Mouse (Mus musculus): ENCODE measurements around the gene 2210407C18Rik.

The 2210407C18Rik gene

DNA sequence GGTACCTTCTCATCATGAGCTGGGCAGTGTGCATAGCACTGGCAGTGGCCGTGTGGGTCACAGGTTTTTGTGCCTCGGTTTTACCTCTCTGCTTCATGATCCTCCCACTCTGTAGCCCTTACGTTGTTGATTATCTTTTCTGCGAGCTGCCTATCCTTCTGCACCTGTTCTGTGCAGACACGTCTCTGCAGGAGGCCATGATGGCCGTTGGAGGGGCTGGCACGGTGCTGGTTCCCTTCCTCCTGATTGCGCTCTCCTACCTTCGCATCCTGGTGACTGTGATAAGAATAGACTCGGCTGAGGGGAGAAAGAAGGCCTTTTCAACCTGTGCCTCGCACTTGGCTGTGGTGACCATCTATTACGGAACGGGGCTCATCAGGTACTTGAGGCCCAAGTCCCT lies 18.0 kb downstream of the 2210407C18Rik start:
- DNase-seq: no peak

DNA sequence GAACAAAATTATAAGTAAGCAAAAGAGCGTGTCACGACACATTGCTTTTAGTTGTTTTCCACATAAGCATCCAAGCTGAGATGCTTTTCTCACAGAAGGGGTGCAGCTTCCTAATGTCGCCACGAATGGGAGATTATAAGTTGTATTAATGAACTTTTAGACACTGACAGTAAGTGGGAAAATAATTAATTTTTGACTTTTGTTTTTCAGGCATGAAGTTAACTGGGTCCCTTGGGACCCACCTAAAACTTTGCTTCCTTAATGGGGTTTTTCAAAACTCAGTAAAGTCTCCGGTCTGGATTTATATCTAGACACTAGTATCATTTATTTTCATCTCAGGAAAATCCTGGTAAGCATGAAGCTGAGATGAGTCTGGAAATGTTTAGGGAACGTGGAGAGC lies 21.1 kb downstream of the 2210407C18Rik start, which contains the start of gene Olfr324:
Gene Olfr324 (plus strand): TSS at position 301 of the 400 bp plus-strand sequence.
- no peak for DNase-seq

DNA sequence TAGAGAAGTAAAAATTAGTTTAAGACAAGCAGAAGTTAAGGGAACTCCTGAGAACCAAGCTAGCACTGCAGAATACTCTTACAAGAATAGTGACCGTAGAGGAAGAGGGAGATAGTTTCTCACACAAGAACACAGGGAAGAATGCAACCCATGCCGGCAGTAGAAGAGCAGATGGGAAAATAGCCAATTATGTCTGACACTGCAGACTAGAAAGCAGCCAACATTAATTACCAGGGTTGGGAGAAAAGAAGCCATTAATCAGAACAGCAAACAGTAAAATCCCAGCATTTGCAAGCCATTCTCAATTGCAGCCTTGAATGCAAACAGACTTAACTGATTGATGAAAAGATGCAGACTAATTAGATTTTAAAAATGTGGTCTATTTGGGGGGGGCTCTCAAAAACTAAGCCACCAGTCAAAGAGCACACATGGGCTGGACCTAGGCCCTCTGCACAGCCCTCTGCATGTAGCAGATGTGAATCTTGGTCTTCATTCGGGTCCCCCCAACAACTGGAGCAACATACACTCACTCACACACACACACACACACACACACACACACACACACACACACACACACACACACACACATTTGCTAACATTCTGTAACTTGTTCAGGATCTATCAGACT lies 27.1 kb downstream of the 2210407C18Rik start:
- DNase-seq: no peak

DNA sequence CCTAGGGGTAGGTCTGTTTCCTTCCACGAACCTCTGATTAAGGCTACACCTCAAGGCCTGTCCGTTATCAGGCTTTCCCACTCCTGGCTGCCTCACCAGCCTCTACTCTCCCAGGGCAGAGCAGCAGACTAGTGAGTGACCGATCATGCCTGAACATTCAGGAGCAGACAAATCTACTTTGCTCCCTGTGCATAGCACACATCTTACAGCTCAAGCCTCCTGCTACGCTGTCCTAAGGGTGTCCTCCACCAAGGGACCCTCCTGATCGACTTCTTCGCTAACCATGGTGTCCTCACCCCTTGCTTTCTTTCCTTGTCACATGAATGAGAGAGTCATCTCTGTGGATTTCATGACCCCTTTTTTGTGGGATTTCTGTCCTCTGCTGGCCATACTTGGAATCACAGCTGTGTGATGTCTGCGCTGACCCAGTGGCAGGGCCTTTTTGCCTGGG lies 28.0 kb downstream of the 2210407C18Rik start:
- peak in 1 of 2 experiments; percentile 37 for DNase-seq

DNA sequence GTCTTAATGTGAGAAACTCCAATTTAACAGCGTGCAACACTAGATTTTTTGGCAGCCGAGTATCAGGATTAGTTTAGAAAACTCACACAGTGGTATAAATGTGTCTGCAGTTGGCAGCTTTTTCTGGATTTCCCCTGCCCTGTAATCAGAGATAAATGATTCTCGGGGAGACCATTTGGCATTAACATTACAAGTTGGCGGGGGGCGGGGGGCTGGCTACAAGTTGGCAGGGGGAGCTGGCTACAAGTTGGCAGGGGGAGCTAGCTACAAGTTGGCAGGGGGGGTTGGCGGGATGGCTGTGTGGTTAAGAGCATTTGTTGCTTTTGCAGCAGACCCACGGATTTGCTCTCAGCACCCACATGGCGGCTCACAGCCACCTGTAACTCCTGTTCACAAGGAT lies 37.2 kb downstream of the 2210407C18Rik start:
- DNase-seq: no peak

DNA sequence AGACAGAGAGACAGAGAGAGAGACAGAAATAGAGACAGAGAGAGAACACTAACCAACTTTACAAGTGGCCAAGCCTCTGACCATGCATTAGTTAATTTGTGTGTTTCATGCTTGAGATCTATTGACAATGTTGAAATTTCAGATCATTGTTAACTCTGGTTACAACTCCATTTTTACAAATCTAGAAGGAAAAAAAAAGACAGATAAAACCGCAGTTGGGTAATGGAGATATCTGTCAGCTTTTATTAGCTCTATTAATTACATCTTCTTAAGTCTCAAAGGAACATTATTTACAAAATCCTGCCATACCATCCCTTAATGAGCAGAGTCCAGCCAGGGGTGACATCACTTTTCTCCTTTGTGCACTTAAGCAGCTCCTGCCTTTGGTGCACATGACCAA lies 38.4 kb downstream of the 2210407C18Rik start, which contains the start of gene Olfr325:
Gene Olfr325 (plus strand): TSS at position 301 of the 400 bp plus-strand sequence.
- no peak for DNase-seq

DNA sequence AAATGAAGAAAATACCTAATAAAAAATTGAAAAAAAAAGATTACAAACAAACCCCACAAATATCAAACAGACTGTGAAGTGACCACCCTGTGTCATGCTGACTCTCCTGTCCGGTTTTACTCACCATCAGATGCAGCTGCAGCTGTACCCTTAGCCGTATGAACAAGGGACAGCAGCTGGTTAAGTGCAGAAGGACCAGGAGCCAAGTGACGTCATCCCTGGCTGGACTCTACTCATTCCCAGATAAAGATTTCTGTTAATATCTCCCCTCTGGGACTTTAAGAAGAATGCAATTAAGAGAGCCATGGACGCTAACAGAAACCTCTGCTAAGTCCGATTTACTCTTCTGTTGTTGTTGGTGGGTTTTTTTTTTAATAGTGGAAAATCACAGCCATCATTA lies 45.5 kb downstream of the 2210407C18Rik start, which contains the start of gene Olfr224:
Gene Olfr224 (minus strand): TSS at position 149 of the 400 bp plus-strand sequence.
- no peak for DNase-seq
